Mouse (Mus musculus) neutrophil, adult 5-6 weeks (primary cell): ENCODE results near the gene Lamb3. TPM values are rescaled to one million over a fixed set of nuclear protein-coding genes. Genes with fewer than 3 reads are reported as not detected.

Source experiments
- total RNA-seq: library from RNA; stranded (forward); fragments of 200-1000 nt; gene quantifications from 2 replicates; pipeline ENCODE4 v1.2.3, GENCODE M21; 2017

The Lamb3 gene
- total RNA-seq, 1 experiment from 2014 or later, result 25.7 TPM

Other genes with a start within 250 kb of the Lamb3 start
- under 0.01 and 0.23 TPM in 2 replicates for gene Syt14, start 171.9 kb upstream of the Lamb3 start, total RNA-seq
- 27.9 and 32.9 TPM in 2 replicates for gene Diexf, start 77.4 kb upstream of the Lamb3 start, total RNA-seq
- gene Irf6, start 54.6 kb upstream of the Lamb3 start, total RNA-seq, result 1.1 and 1.7 TPM in 2 replicates
- 6.8 and 7.4 TPM in 2 replicates for gene A130010J15Rik, start 39.7 kb upstream of the Lamb3 start, total RNA-seq
- 473 and 476 TPM in 2 replicates for gene Traf3ip3, start 6.0 kb upstream of the Lamb3 start, total RNA-seq
- 12.5 and 13.6 TPM in 2 replicates for gene Hsd11b1, start 56.4 kb downstream of the Lamb3 start, total RNA-seq
- gene G0s2, start 65.5 kb downstream of the Lamb3 start, total RNA-seq, result 169 and 190 TPM in 2 replicates
- gene Camk1g, start 162.6 kb downstream of the Lamb3 start, total RNA-seq, result not detected in 2 replicates